Mouse (Mus musculus) retina, postnatal 7 days (tissue): ENCODE measurements at regions not wholly inside any gene's neighbourhood (a gene's known extent, or its start where the extent isn't known, plus 50 kb on each side); places are given as distances from the start of the nearest gene placed in this dataset.

Experiments
- DNase-seq: peaks from one replicate; pipeline ENCODE4 v3.0.0-alpha.2; 2012; ENCODE audit warnings: low read depth, low spot score

GRCm38 (mm10) chr2:34111286-34111685 lies 223.5 kb upstream of the Mvb12b start:
- DNase-seq = peak; percentile 37

DNA sequence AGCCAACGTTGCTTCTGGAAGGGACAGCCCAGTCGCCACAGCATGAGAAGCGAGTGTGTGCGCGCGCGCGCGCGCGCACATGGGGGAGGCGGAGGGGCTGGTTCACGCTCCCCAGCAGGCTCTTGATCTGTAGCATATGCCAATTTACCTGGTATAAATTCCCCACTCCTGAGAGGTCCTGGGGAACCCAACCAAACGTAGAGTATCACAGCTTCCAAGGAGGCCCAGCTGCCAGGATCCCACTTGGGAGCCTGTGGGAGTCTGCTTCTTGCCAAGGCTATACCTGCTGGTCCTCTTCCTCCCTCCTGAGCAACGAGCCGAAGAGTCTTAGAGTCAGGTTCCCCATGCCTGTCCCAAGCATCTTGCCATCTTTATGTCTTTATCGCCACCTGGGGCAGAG lies 222.8 kb upstream of the Mvb12b start:
- DNase-seq = no peak

- DNase-seq = no peak
Observed at GRCm38 (mm10) chr2:34107566-34108303, 220.0 kb upstream of the Mvb12b start.

GRCm38 (mm10) chr2:34106837-34107565 lies 219.3 kb upstream of the Mvb12b start:
- DNase-seq = no peak

- no peak for DNase-seq
Observed at GRCm38 (mm10) chr2:34106245-34106644, 218.5 kb upstream of the Mvb12b start.

DNA sequence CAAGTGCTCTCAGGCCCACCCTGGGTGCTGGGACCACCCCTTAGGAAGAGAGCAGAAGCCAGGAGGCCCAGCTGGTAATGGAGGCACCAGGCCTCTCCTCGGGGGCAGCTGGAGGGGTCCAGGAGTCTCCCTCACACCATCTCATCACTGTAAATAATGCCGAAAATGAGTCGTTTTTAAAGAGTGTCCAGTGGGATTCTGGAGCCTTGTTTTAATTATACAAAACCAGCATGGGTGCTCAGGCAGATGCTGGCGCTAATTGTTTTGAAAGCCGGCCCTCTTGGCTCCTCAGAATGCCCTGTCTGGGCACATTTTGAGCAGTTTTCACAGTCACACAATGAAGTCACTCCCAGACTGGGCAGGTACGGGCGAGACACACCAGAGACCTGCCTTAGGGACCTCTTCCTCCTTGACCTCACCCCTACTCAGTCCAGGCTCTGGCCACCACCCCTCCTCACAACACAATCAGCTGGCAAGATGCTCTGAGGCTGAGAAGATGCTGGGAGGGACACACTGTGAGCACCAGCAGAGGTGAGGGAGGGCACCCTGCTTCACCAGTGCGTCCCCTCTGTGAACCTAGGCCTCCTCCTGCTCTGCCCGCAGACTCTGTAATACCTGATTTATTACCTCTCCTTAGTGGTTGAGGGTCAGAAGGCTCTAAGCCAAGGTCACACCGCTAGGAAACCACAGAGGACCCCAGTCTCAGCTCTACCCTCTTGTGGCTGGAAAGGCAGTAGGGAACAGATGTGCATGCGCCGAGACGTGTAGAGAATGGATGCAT lies 217.7 kb upstream of the Mvb12b start:
- no peak for DNase-seq

- no peak for DNase-seq
Observed at GRCm38 (mm10) chr2:34098004-34098547, 210.3 kb upstream of the Mvb12b start.

- DNase-seq = no peak
Observed at GRCm38 (mm10) chr2:34096561-34096960, 208.8 kb upstream of the Mvb12b start.

- no peak for DNase-seq
Observed at GRCm38 (mm10) chr2:34088832-34089231, 201.1 kb upstream of the Mvb12b start.

DNA sequence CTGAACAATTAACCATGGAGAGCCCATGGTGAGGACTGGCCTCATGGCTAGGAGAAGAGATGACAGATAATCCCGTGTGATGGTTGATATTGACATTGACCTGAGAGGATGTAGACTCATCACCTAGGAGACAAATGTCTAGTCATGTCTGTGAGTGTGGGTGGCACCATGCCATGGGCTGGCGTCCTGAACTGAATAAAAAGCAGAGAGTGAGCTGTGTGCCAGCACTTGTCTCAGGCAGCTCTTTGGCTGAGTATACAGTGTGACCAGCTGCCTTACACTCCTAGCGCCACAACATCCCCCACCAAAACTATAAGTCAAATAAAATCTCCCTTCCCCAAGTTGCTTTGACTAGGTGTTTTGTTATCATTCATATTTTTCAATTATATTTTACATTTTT lies 198.4 kb upstream of the Mvb12b start:
- DNase-seq = no peak

DNA sequence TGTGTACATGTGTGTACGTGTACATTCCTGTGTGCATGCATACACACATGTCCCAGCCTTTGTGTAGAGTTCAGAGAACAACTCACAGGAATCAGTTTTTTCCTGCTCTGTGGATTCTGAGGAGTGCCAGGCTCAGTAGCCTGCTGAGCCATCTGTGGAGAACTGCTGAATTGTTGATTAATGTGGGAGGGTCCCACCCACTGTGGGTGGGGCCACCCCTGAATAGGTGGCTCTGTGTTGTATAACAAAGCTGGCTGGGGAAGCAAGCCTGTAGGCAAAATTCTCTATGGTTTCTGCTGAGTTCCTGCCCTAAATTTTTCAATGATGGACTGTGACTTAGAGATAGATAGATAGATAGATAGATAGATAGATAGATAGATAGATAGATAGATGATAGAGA lies 196.8 kb upstream of the Mvb12b start:
- DNase-seq = no peak

GRCm38 (mm10) chr2:34082486-34082885 lies 194.7 kb upstream of the Mvb12b start:
- DNase-seq = no peak

GRCm38 (mm10) chr2:34080176-34080575 lies 192.4 kb upstream of the Mvb12b start:
- no peak for DNase-seq

GRCm38 (mm10) chr2:34079282-34079681 lies 191.5 kb upstream of the Mvb12b start:
- no peak for DNase-seq

DNA sequence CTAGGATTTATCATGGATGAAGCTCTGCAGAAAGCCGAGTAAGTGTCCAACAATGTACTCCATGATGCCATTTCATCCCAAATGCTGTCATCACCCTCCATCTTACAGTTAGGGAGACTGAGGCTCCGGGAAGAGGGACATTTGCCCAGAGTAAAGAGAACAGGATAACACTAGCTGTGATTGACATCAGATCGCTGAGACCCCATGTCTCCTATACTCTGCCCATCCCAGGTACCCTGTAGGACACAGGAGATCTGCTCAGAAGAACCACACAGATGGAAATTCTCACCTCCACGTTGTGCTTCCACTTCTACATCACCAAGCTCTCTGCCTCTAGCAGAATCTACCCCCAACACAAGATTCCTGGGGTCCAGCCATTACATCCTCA lies 191.1 kb upstream of the Mvb12b start:
- no peak for DNase-seq

- DNase-seq = no peak
Observed at GRCm38 (mm10) chr2:34078248-34078874, 190.6 kb upstream of the Mvb12b start.

GRCm38 (mm10) chr2:34076346-34076745 lies 188.6 kb upstream of the Mvb12b start:
- DNase-seq = no peak

DNA sequence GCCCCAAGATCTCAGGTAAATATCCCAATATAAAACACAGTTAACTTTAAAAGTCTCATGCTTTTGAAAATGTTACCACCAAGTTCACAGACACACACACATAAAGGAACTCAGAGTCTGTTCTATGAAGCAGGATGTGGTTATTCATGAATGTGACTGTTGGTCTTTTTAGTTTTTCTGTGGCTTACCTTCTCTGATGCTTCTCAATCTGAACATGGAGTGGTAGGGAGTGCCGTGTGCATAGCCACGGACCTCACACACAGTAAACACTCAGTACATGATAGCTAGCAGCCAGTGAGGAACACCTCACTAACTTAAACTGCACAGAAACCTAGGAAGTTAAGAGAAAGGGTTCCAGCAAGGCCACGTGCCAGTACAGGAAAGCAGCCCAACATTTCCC lies 186.3 kb upstream of the Mvb12b start:
- DNase-seq = no peak

DNA sequence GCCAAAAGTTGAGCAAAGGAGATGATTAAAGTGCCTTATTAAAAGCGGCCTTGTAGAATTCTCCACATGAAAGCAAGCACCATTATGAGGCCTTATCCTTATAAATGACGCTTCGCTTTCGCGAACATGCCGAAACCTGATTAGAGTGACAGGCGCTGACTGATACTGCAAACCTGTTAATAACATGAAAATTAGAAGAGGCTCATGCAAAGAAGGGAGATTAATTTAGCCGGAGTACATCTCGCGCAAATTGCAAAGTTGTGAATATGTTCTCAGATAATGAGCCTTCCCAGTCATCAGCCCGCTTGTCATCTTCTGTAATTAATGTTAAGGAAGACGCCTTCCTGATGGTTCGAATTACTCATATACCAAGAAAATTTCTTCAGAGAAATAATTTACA lies 177.8 kb upstream of the Mvb12b start:
- no peak for DNase-seq

GRCm38 (mm10) chr2:34065090-34065489 lies 177.3 kb upstream of the Mvb12b start:
- DNase-seq = no peak

- DNase-seq = no peak
Observed at GRCm38 (mm10) chr2:34056552-34056951, 168.8 kb upstream of the Mvb12b start.

DNA sequence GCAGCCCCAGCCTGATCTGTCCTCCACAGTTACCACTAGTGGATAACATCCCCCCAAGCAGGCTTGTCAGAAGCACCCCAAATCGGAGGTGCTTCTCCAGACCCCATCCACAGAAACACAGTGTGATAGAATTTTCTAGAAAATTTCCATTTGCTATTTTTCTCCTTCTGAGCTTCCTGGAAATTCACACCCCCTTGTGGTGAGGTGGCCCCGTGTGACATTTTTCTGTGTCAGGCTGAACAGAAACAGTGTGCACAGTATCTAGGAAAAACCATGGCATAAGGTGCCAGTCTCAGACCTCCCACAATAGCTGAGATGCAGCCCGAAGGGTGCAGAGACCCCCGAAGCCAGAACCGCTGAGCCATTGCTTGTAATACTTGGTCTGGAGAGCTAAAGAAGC lies 155.3 kb upstream of the Mvb12b start:
- no peak for DNase-seq
